9 mouse cellular contexts compared by ENCODE assay signal in genomic region chr19:56724126-56724597, GRCm38 (mm10). TPM values are rescaled to one million over a fixed set of nuclear protein-coding genes. Genes with fewer than 3 reads are reported as not detected.
DNase-seq lines count a peak whose midpoint lies in the region; ATAC-seq and TF ChIP-seq lines count a peak whose summit lies in the region.
"Had no signal": no experiment of that assay in that cellular context is flagged by ENCODE, and none has a peak within 500 bp of the region (broad histone marks: within the 10 kb centered on the region; RNA-seq: fewer than 3 reads in every experiment).

No protein-coding gene starts in this region.

- no peak for TF ChIP-seq POLR2A in embryonic fibroblast, embryonic 13.5 days (IDR thresholded peaks at IDR 0.05; ENCODE audit: low read depth, low read length)

- DNase-seq in gastrocnemius, adult 2 months: no peak
- DNase-seq in gastrocnemius, adult 8-10 months (ENCODE audit: low spot score in 2 of 2): no peak
- DNase-seq in kidney, adult 9 months: peak; percentile 40
- DNase-seq in lung, postnatal 36 days: peak; percentile 71
- no peak for DNase-seq in cerebellum, postnatal 25 days
- DNase-seq in gastrocnemius, postnatal 25 days: no peak

- intact Hi-C loops in gastrocnemius, adult 2 months (cut with DNase I): no loop called here

- no peaks in the 10 kb centered on the region for H3K4me1 ChIP-seq in embryonic fibroblast, embryonic 13.5 days (ENCODE audit: control insufficient read depth, insufficient read depth, low read length)

- ATAC-seq in granulocyte monocyte progenitor cell, adult 5-6 weeks (replicated peaks; ENCODE audit: poor library complexity, severe bottlenecking): no peak

- TF ChIP-seq CTCF in gastrocnemius, adult 2 months (IDR thresholded peaks at IDR 0.05): no peak
- TF ChIP-seq CTCF in embryonic fibroblast, embryonic 13.5 days (IDR thresholded peaks at IDR 0.05; ENCODE audit: borderline replicate concordance, insufficient read depth, low read length): no peak

- peak overlapping the region; percentile 78 for H3K4me3 ChIP-seq in gastrocnemius, adult 2 months
- H3K4me3 ChIP-seq in embryonic fibroblast, embryonic 13.5 days (ENCODE audit: insufficient read depth, low read length): peak overlapping the region; percentile 24; the same call in 1 of the 2 replicates
- H3K4me3 ChIP-seq: erythroblast, embryonic 14.5 days had no signal

- H3K27ac ChIP-seq in gastrocnemius, adult 2 months: no peak overlapping the region
- H3K27ac ChIP-seq in embryonic fibroblast, embryonic 13.5 days (ENCODE audit: insufficient read depth, low read length): no peak overlapping the region

RNA-seq across cellular contexts. Expression of gene Adrb1, which starts 2.2 kb away (rescaled TPM):
- total RNA-seq in gastrocnemius, adult 2 months (2021): under 1 TPM; 0.11 to 0.13 TPM
- total RNA-seq in gastrocnemius, adult 8-10 months (2022): under 1 TPM in 2 of 4 experiments, not detected in 2; 0.07 to 0.08 TPM
- polyA plus RNA-seq in embryonic fibroblast, embryonic 13.5 days (2011; ENCODE audit: insufficient read length, low read depth, missing spikeins): 1.3 and 1.6 TPM in 2 replicates
- total RNA-seq in gastrocnemius, postnatal 25 days (2021): under 1 TPM; 0.08 to 0.27 TPM
- not detected in 2 replicates for total RNA-seq in granulocyte monocyte progenitor cell, adult 5-6 weeks (2014; fragmentation: Nextera tagmentation)
- total RNA-seq in granulocyte monocyte progenitor cell, adult 5-6 weeks (2017): not detected in 2 replicates

Comparison
In these comparisons a context has a peak if more than half of its experiments do, and no peak if none do; other contexts are left out.
1. DNase-seq: peak in kidney, adult 9 months (single experiment) and lung, postnatal 36 days (single experiment); none in gastrocnemius, adult 2 months (single experiment), gastrocnemius, adult 8-10 months (0 of 2), cerebellum, postnatal 25 days (0 of 2) and gastrocnemius, postnatal 25 days (single experiment).